Mouse (Mus musculus) G1E-ER4 (cell line): ENCODE results near the gene Bace1. TPM values are rescaled to one million over a fixed set of nuclear protein-coding genes. Genes with fewer than 3 reads are reported as not detected.

Source experiments
- GATA1 ChIP-seq: IDR thresholded peaks from one replicate; pipeline ENCODE4 v1.8.0; 2012; ENCODE audit warnings: low read length, inconsistent platforms
- polyA plus RNA-seq: library from polyadenylated mRNA; stranded (reverse); fragments of >175 nt; gene quantifications from 2 replicates; pipeline ENCODE4 v1.2.3, GENCODE M21; 2012

The Bace1 gene
- polyA plus RNA-seq, 1 experiment, result not detected

- no peak for TF ChIP-seq GATA1
These were observed 73.3 kb downstream of the Bace1 start for GRCm38 (mm10) chr9:45911673-45912072.

Other genes with a start within 250 kb of the Bace1 start
- 73.3 and 85.0 TPM in 2 replicates for gene Cep164, start 9.9 kb upstream of the Bace1 start, polyA plus RNA-seq
- gene Pcsk7, start 67.9 kb downstream of the Bace1 start, polyA plus RNA-seq, result 5.1 TPM in 2 replicates
- gene Rnf214, start 68.3 kb downstream of the Bace1 start, polyA plus RNA-seq, result 11.7 and 14.3 TPM in 2 replicates
- gene Tagln, start 97.5 kb downstream of the Bace1 start, polyA plus RNA-seq, result 0.03 and 0.06 TPM in 2 replicates
- gene Sidt2, start 116.7 kb downstream of the Bace1 start, polyA plus RNA-seq, result 23.1 and 26.1 TPM in 2 replicates
- gene Pafah1b2, start 174.1 kb downstream of the Bace1 start, polyA plus RNA-seq, result 154 and 210 TPM in 2 replicates
- gene Sik3, start 174.2 kb downstream of the Bace1 start, polyA plus RNA-seq, result 41.0 and 45.4 TPM in 2 replicates